Mouse (Mus musculus) frontal cortex, postnatal 25 days (tissue): ENCODE data around the gene Prl7d1.
"Not testable (repeated sequence)": the region's sequence is repeated elsewhere in the genome, so short reads cannot be mapped to it uniquely, and the experiment has no call there.

ENCODE experiments used
- DNase-seq, 2 experiments: peaks; one replicate each; pipeline ENCODE4 v3.0.0; 2022; ENCODE audit warnings: low spot score in 2 of 2

The Prl7d1 gene

DNA sequence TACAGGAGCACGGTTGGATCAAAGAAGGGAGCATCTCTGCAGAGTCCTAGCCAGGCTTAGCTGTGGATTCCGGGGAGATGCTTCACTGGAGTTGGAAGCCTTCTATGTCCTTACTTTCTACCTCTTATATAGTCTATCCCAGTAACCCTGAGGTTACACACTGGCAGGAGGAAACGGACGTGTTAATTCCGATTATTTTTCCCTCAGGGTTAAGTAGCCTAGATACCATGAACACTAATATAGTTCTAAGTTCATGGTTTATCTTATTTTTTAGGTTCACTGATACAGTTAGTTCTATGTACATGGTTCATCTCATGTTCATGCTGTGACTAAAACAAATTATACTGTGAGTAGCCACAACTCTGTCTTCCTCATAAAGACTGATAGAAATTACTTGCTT is at the start of gene Prl7d1:
Prl7d1 (minus strand) TSS at position 101 of the 400 bp plus-strand sequence.
- DNase-seq: no peak

GRCm38 (mm10) chr13:27734512-27735186 is 18.1 kb upstream of the Prl7d1 start:
- DNase-seq: no peak

GRCm38 (mm10) chr13:27730286-27730959 is 13.9 kb upstream of the Prl7d1 start:
- DNase-seq: not testable (repeated sequence)

- not testable (repeated sequence) for DNase-seq
These were observed 8.5 kb upstream of the Prl7d1 start for GRCm38 (mm10) chr13:27725057-27725456.

- no peak for DNase-seq
These were observed 10.0 kb downstream of the Prl7d1 start for GRCm38 (mm10) chr13:27706521-27706920.

- no peak for DNase-seq
These were observed 48.6 kb downstream of the Prl7d1 start, which contains the start of gene Prl7a2 for GRCm38 (mm10) chr13:27667936-27668335. TSS of gene Prl7a2 (minus strand) at chr13:27668036.

GRCm38 (mm10) chr13:27660747-27661146 is 55.8 kb downstream of the Prl7d1 start:
- no peak for DNase-seq
